Mouse (Mus musculus) thymus, postnatal 10 days (tissue): ENCODE data around the gene Sytl3.
"Not testable (repeated sequence)": the region's sequence is repeated elsewhere in the genome, so short reads cannot be mapped to it uniquely, and the experiment has no call there.

ENCODE experiments used
- DNase-seq, 2 experiments: peaks; one replicate each; pipeline ENCODE4 v3.0.0; 2021; ENCODE audit warnings: low spot score in 2 of 2

Gene Sytl3

DNA sequence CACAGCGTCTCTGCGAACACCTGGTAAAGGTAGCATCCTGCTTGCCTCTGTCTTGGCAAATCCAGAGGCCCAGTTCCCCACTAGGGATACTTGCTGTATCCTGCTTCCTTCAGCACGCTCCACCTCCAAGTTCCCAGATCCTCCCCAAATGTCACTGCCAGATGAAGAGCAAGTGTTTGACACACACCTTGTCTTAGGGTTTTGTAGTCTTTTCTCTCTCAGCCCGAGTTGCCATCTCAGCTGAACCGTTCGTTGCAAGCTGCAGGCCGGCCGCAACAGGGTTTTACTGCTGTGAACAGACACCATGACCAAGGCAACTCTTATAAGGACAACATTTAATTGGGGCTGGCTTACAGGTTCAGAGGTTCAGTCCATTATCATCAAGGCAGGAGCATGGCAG lies 12.1 kb upstream of the Sytl3 start:
- not testable (repeated sequence) for DNase-seq

- not testable (repeated sequence) for DNase-seq
These were observed 11.4 kb upstream of the Sytl3 start for GRCm38 (mm10) chr17:6647452-6647851.

- DNase-seq = not testable (repeated sequence)
These were observed 7.9 kb upstream of the Sytl3 start for GRCm38 (mm10) chr17:6650904-6651565.

DNA sequence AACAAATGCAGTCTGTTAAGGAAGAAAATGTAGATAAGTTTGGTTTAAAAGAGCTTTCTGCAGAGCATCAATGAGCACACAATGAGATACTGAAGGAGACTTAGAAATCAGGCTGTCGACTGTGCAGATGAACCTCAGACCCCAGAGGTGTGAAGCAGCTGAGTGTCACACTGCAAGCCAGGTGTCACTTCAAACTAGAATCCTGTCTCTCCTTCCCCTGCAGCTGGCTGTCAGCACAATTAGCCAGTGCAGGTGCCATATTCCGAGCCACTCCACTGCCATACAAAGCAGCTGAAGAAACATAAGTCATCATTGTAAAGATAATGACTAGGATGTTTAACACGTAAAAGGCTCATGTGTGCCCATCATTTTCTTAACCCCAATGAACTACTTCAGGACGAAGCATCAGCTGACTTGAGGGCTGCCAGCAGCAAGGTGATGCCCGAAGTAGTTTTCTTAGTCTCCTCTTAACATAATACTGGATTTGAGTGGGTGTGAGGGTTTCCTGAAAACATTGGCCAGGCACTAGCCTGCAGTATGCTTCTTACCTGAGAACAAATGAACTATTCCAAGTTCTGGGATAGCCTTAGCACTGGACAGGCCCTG lies 5.4 kb upstream of the Sytl3 start:
- not testable (repeated sequence) for DNase-seq

DNA sequence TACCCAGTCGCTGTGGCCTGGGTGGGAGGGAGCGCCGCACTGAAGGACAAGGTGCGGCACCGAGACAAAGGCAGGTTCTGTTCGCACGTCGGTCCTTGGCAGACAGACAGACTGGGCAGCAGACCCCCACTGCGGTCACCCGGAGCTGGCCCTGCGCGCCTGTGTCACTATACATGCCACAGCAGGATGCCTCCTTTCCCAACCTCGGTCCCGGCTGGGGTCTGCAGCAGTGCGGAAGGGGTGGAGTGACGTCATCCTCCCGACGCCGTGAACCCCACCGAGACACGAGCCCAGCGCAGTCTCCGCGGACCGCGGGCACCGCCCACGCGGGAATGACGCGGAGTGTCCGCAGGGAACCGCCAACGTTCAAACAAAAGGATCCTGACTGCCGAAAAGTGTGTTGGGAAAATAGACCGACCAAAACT lies 3.8 kb upstream of the Sytl3 start:
- peak; percentile 55 to 63 for DNase-seq

GRCm38 (mm10) chr17:6655567-6656281 lies 3.2 kb upstream of the Sytl3 start, which contains the start of gene Dynlt1f:
Gene Dynlt1f, minus strand, starts transcription at chr17:6655900.
- DNase-seq = peak; percentile 65 to 74

GRCm38 (mm10) chr17:6656471-6656870 lies 2.4 kb upstream of the Sytl3 start:
- DNase-seq = not testable (repeated sequence)

DNA sequence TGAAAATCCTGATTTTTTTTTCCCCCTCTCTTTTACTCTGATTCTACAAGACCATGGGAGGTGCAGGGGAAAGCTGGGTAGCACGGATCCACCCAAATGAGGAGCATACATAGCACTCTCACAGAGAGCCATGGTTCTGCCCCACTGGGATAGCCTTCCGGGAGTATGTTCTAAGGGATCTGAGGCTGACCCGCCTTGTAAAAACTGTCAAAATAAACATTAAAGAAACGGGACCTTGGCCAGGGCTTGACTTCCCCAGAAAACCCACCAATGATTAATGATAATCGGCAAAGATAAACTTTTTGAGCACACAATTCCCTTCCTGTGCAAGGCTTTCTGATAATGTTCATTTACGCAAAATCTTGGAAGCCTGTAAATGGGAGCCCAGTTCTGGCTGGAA lies 1.7 kb downstream of the Sytl3 start:
- DNase-seq = not testable (repeated sequence)

- DNase-seq = peak; percentile 72 to 79
These were observed 2.4 kb downstream of the Sytl3 start for GRCm38 (mm10) chr17:6661093-6661816.

DNA sequence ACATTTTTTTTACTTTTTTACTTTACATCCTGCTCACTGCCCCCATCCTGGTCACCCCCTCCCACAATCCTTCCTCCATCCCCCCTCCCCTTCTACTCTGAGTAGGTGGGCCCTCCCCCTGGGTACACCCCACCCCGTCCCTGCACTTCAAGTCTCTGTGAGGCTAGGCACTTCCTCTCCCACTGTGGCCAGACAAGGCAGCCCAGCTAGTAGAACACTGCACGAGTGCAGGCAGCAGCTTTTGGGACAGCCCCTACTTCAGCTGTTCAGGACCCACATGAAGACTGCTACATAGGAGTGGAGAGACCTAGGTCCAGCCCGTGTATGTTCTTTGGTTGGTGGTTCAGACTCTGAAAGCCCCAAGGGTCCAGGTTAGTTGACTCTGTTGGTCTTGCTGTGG lies 3.9 kb downstream of the Sytl3 start:
- DNase-seq = not testable (repeated sequence)

- DNase-seq = not testable (repeated sequence)
These were observed 6.5 kb downstream of the Sytl3 start for GRCm38 (mm10) chr17:6665389-6665788.

DNA sequence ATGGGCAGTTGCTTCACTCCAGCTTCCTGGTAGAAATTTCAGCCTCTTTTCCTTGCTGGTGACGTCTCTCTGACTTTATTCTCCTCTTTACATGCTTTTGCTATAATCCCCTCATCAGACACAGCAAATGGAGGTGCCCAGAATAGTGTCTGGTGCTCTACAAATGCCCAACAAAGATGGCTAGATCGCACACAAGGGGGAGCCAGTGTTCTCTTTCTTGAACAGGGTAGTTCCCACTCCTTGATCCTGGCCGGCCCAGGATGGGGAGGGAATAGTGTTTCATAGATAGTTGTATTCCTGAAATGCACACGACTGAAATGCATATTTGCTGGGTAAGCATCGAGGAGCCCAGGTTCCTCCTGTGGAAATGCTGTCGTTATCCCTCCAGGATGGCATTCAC lies 9.6 kb downstream of the Sytl3 start:
- not testable (repeated sequence) for DNase-seq

DNA sequence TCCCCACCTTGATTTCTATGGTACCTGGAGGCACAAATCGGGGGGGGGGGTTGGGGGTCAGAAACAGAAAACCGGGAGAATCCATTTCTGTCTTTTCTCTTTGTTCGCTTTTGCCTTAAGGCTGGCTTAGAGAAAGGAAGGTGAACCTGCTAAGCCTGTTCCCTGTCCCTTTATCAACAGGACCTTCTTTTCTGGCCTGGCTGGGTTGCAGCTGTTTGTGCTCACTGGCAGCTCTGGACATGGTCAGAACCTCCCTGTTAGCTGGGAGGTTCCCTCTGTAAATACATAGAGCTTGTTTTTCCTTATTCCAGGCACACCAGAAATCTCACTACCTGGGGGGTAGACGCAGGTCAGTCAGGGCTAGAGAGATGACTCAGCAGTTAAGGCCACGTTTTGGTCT lies 15.4 kb downstream of the Sytl3 start:
- not testable (repeated sequence) for DNase-seq

DNA sequence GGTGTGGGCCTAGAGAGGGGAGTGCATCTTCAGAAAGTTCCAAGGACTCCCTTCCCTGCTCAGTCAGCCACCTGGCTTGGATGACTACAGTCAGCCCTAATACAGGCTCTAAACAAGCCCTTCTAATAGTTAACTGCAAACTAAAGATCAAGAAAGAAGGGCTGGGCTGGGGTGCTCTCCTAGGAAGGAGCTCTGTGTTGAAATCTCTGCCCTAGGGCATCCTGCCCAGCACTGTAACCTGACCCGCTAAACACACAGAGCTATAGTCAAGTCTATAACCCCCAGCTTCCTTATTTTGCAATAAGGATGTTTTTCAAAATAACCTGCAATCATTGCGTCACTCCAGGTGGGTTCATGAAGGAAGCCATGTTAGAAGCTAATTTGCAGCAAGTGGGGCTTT lies 19.2 kb downstream of the Sytl3 start:
- not testable (repeated sequence) for DNase-seq

DNA sequence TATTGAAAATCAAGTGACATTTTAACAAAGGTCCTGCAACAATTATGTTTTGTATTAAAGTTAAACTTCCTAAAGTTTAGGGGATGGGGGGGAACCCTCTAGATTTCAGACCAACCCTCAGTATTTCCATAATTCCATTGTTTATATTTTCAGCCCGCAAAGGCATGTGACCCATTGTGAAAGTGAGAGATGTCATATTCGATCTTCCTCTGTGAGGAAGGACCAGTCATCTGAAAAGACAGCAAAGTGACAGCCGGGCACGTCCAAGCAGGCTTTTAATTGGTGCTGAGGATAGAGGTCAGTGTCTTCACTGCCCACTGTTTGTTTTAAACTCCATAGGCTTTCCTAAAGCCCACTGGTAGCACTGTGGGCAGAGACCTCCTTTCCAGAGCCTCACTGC lies 22.8 kb downstream of the Sytl3 start:
- not testable (repeated sequence) for DNase-seq

DNA sequence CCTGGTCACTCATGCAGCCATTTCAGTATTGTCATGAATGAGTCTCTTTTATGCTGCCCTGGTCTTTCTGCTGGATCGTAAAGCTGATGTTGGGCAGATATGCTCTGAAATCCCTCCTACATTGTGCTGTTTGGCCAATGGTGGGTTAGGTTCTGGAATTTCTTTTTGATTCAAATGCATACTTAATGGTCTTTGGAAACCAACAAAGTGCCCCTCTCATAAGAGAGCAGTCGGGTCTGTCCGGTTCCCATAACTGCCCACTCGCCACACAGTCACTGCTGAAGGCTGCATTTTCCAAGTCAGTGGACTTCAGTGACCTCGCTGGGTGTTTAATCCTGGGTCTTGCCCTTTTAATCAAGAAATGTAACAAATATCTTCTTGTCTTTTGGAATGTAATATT lies 24.8 kb downstream of the Sytl3 start:
- DNase-seq = not testable (repeated sequence)

GRCm38 (mm10) chr17:6684464-6685287 lies 25.8 kb downstream of the Sytl3 start:
- DNase-seq = not testable (repeated sequence)

DNA sequence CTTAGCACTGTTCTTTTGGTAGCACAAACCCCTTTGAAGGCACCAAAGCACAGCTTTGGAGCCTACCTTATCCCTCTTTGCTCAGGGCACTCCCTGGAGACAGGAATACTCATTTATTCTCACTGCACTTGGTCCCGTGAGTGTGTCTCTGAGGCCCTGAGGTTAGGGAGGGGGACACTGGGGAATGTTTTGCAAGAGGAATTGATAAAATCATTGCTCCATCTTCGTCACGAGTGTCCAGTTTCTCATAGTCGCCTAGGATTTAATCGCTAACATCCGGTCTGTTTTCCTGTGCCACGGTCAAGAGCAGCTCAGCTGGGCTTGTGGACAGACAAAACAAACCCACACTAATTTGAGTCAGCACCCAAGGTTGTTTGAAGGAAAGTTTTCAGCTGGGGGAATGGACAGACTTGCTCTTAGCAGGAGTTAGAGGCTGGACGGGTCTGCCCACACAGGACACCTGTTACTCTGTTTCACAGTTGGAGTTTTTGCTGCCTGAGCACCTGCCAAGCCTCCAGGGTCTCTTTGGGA lies 26.5 kb downstream of the Sytl3 start:
- DNase-seq = not testable (repeated sequence)

- DNase-seq = not testable (repeated sequence)
These were observed 27.5 kb downstream of the Sytl3 start for GRCm38 (mm10) chr17:6686299-6686971.

GRCm38 (mm10) chr17:6689344-6689743 lies 30.5 kb downstream of the Sytl3 start:
- peak in 1 of 2 experiments; percentile 65 for DNase-seq
